Mouse (Mus musculus) bone marrow macrophage, adult 2 months (primary cell): ENCODE data around the gene Amacr.

ENCODE experiments used
- CTCF ChIP-seq: IDR thresholded peaks from 2 replicates; pipeline ENCODE4 v1.5.1; 2012; ENCODE audit warnings: low read depth, mild to moderate bottlenecking, low read length, moderate library complexity
- POLR2A ChIP-seq: IDR thresholded peaks from 2 replicates; pipeline ENCODE4 v1.6.1; 2012; ENCODE audit warnings: mild to moderate bottlenecking, low read depth, low read length, borderline replicate concordance

GRCm38 (mm10) chr15:11041229-11041628 is 59.7 kb downstream of the Amacr start:
- no peak for TF ChIP-seq CTCF
- no peak for TF ChIP-seq POLR2A
